Comparison of ENCODE assay signal across 22 mouse cellular contexts in the genomic region with DNA sequence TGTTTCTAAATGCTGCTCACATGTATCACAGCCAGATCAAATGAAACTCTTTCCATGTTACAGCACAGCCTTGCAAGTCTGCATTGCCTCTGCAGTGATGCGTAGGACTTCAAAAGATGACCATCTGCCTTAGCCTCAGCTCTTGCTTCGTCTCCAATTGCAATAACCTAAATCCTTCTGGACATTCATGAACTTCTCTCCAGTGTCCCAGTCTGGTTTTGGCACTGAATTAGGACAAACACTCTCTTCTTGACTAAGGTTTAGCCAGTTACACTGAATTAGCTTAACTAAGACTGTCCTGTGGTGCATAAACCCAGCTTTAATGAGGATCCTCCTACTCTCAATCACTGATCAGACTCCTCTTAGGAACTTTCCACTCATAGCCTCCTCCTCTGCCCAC.
DNase-seq lines count a peak whose midpoint lies in the region; ATAC-seq and TF ChIP-seq lines count a peak whose summit lies in the region.
"Had no signal": no experiment of that assay in that cellular context is flagged by ENCODE, and none has a peak within 500 bp of the region (broad histone marks: within the 10 kb centered on the region; RNA-seq: fewer than 3 reads in every experiment).

No protein-coding gene starts in this region.

- H3K27me3 ChIP-seq in midbrain, postnatal 0 days (ENCODE audit: insufficient read depth, low read length), result no peaks in the 10 kb centered on the region
- H3K27me3 ChIP-seq: embryonic facial prominence, embryonic 15.5 days; heart, embryonic 12.5 days had no signal

- no peaks in the 10 kb centered on the region for H3K36me3 ChIP-seq in midbrain, postnatal 0 days (ENCODE audit: insufficient read depth, low read length)
- H3K36me3 ChIP-seq: embryonic facial prominence, embryonic 15.5 days; forebrain, embryonic 10.5 days; heart, embryonic 12.5 days; hindbrain, embryonic 10.5 days had no signal

- 83% methylated on average over 2 of the region's 2 CpGs for WGBS in midbrain, postnatal 0 days

- intact Hi-C loops in left cerebral cortex, postnatal 25 days (cut with DNase I), result loop anchor here (2.0 to 5.0 kb wide), 2 partner anchors 81 to 158 kb away; no protein-coding TSS in a partner anchor

- H3K4me3 ChIP-seq in midbrain, postnatal 0 days (ENCODE audit: low read depth, low read length), result no peak overlapping the region
- H3K4me3 ChIP-seq: embryonic facial prominence, embryonic 15.5 days; erythroblast, embryonic 14.5 days; forebrain, embryonic 10.5 days; gastrocnemius, adult 2 months; heart, embryonic 12.5 days; hindbrain, embryonic 10.5 days had no signal

- H3K9ac ChIP-seq in midbrain, postnatal 0 days (replicated peaks; ENCODE audit: low read length, poor library complexity, severe bottlenecking), result no peak overlapping the region
- H3K9ac ChIP-seq: embryonic facial prominence, embryonic 15.5 days; heart, embryonic 12.5 days; hindbrain, embryonic 14.5 days had no signal

- H3K4me1 ChIP-seq in midbrain, postnatal 0 days (ENCODE audit: insufficient read depth, low read length), result no peaks in the 10 kb centered on the region
- H3K4me1 ChIP-seq: embryonic facial prominence, embryonic 15.5 days; forebrain, embryonic 10.5 days; heart, embryonic 12.5 days; hindbrain, embryonic 10.5 days had no signal

- H3K9me3 ChIP-seq in midbrain, postnatal 0 days (ENCODE audit: low read length), result no peaks in the 10 kb centered on the region
- H3K9me3 ChIP-seq: embryonic facial prominence, embryonic 15.5 days; forebrain, embryonic 10.5 days; heart, embryonic 12.5 days; hindbrain, embryonic 10.5 days had no signal

- H3K27ac ChIP-seq in midbrain, postnatal 0 days (ENCODE audit: low read depth, low read length), result no peak overlapping the region
- H3K27ac ChIP-seq: embryonic facial prominence, embryonic 15.5 days; forebrain, embryonic 10.5 days; gastrocnemius, adult 2 months; hindbrain, embryonic 10.5 days; hindbrain, embryonic 14.5 days had no signal

- TF ChIP-seq CTCF in midbrain, postnatal 0 days (IDR thresholded peaks at IDR 0.05), result no peak

- peak; percentile 15 to 38 for DNase-seq in frontal cortex, postnatal 36 days (ENCODE audit: low spot score in 2 of 2)
- DNase-seq in frontal cortex, postnatal 25 days (ENCODE audit: low spot score in 2 of 2), result no peak
- peak; percentile 23 for DNase-seq in right cerebral cortex, adult 18-20 months
- DNase-seq in right cerebral cortex, postnatal 25 days, result no peak
- DNase-seq in left cerebral cortex, postnatal 25 days (ENCODE audit: low spot score in 2 of 2), result peak; percentile 2 to 64
- DNase-seq in midbrain, postnatal 0 days (ENCODE audit: low spot score), result no peak
- DNase-seq in kidney, postnatal 14 days, result no peak
- DNase-seq: adrenal gland, adult 8-10 months; adrenal gland, postnatal 36 days; cerebellum, adult 11 months; cerebellum, adult 8-10 months; cerebellum, postnatal 14 days; embryo, embryonic 11 days; gastrocnemius, adult 2 months; gastrocnemius, postnatal 25 days had no signal

- H3K4me2 ChIP-seq in midbrain, postnatal 0 days (ENCODE audit: low read depth, low read length, poor library complexity, severe bottlenecking), result no peak overlapping the region
- H3K4me2 ChIP-seq: embryonic facial prominence, embryonic 15.5 days; heart, embryonic 12.5 days; hindbrain, embryonic 14.5 days had no signal

- ATAC-seq in midbrain, postnatal 0 days (ENCODE audit: low FRiP score), result no peak
- ATAC-seq: forebrain, embryonic 14.5 days had no signal

Comparison
In these comparisons a context has a peak if more than half of its experiments do, and no peak if none do; other contexts are left out.
1. DNase-seq: peak in frontal cortex, postnatal 36 days (2 of 2), right cerebral cortex, adult 18-20 months (single experiment) and left cerebral cortex, postnatal 25 days (2 of 2); none in frontal cortex, postnatal 25 days (0 of 2), right cerebral cortex, postnatal 25 days (single experiment), midbrain, postnatal 0 days (single experiment) and kidney, postnatal 14 days (single experiment).